Mouse (Mus musculus) Muller cell, postnatal 12 days (primary cell): Measurements from ENCODE around the gene Fgr.

Source experiments
- DNase-seq: peaks from one replicate; pipeline ENCODE4 v3.0.0-alpha.2; 2015; ENCODE audit errors: inconsistent ontology term

Gene Fgr

GRCm38 (mm10) chr4:133035446-133035845, 61.6 kb downstream of the Fgr start:
- DNase-seq = no peak

GRCm38 (mm10) chr4:133035946-133036345, 62.1 kb downstream of the Fgr start:
- no peak for DNase-seq

GRCm38 (mm10) chr4:133037293-133037692, 63.4 kb downstream of the Fgr start:
- no peak for DNase-seq

GRCm38 (mm10) chr4:133037798-133038197, 63.9 kb downstream of the Fgr start:
- DNase-seq = no peak

- DNase-seq = peak; percentile 88
Observed at GRCm38 (mm10) chr4:133038521-133039115, 64.7 kb downstream of the Fgr start.

- DNase-seq = peak; percentile 73
Observed at GRCm38 (mm10) chr4:133039116-133039819, 65.4 kb downstream of the Fgr start.

- no peak for DNase-seq
Observed at GRCm38 (mm10) chr4:133039832-133040231, 65.9 kb downstream of the Fgr start.

- no peak for DNase-seq
Observed at GRCm38 (mm10) chr4:133040241-133040904, 66.5 kb downstream of the Fgr start.

GRCm38 (mm10) chr4:133042244-133042643, 68.3 kb downstream of the Fgr start:
- DNase-seq = no peak

GRCm38 (mm10) chr4:133042651-133043635, 69.0 kb downstream of the Fgr start:
- peak; percentile 81 for DNase-seq

- DNase-seq = no peak
Observed at GRCm38 (mm10) chr4:133043798-133044646, 70.1 kb downstream of the Fgr start.

GRCm38 (mm10) chr4:133044647-133045094, 70.8 kb downstream of the Fgr start:
- DNase-seq = no peak

- DNase-seq = no peak
Observed at GRCm38 (mm10) chr4:133045771-133046474, 72.0 kb downstream of the Fgr start.

- no peak for DNase-seq
Observed at GRCm38 (mm10) chr4:133046691-133047352, 72.9 kb downstream of the Fgr start.

- DNase-seq = peak; percentile 42
Observed at GRCm38 (mm10) chr4:133047353-133048105, 73.6 kb downstream of the Fgr start.

- no peak for DNase-seq
Observed at GRCm38 (mm10) chr4:133049071-133049920, 75.4 kb downstream of the Fgr start.

GRCm38 (mm10) chr4:133050196-133050836, 76.4 kb downstream of the Fgr start:
- DNase-seq = no peak
